In the genomic region with DNA sequence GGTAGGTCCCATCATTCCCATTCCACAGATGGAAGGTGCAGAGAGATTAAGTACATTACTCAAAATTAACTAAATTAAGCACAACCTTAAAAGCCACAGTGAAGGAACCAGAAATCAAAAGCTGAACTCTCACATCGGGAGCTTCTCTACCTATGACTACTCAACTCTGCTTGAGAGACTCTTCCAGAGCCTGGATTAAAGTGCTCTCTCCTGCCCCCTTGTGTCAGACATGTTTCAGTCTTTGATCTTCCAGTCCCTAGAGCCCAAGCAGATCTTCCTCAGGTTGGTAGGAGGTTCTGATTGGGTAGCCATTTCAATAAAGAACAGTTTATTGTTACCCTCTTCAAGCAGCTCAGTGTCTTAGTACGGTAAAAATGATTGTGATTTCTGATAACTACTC, we compare ENCODE assay signal across 1 mouse cellular context.
A peak's percentile ranks its signal among the peaks of the same experiment; 100 is the strongest.
TF ChIP-seq lines count a peak whose summit lies in the region.

No protein-coding gene starts in this region.

TF ChIP-seq in MEL, 35 proteins besides CTCF, POLR2A, EP300 and RAD21 (continued from another document):
- TF ChIP-seq GABPA (IDR thresholded peaks at IDR 0.05; ENCODE audit: low read depth, low read length) (no peak), MAX (IDR thresholded peaks at IDR 0.05; ENCODE audit: low read length) (no peak), POLR2AphosphoS2 (IDR thresholded peaks at IDR 0.05; ENCODE audit: low read length) (no peak), NRF1 (IDR thresholded peaks at IDR 0.05; ENCODE audit: insufficient read depth, low read depth, low read length, poor library complexity, severe bottlenecking) (no peak), ZC3H11A (IDR thresholded peaks at IDR 0.05; ENCODE audit: low read depth, low read length) (peak; percentile 84), JUND (IDR thresholded peaks at IDR 0.05; ENCODE audit: low read depth, low read length) (no peak), RCOR1 (IDR thresholded peaks at IDR 0.05; ENCODE audit: low read depth, low read length) (no peak), HCFC1 (IDR thresholded peaks at IDR 0.05; ENCODE audit: low read depth, low read length) (no peak), GATA1 (IDR thresholded peaks at IDR 0.05; ENCODE audit: low read depth, low read length) (no peak), MYC (IDR thresholded peaks at IDR 0.05; ENCODE audit: low read depth, low read length) (no peak), MEF2A (IDR thresholded peaks at IDR 0.05; ENCODE audit: extremely low read depth, insufficient replicate concordance, low read depth, low read length, poor library complexity, severe bottlenecking) (no peak), TCF12 (IDR thresholded peaks at IDR 0.05; ENCODE audit: low read depth, low read length) (no peak), MYB (IDR thresholded peaks at IDR 0.05; ENCODE audit: low read depth, low read length) (no peak), BHLHE40 (IDR thresholded peaks at IDR 0.05; ENCODE audit: borderline replicate concordance, low read depth, low read length) (no peak), TBP (IDR thresholded peaks at IDR 0.05; ENCODE audit: low read depth, low read length) (no peak), UBTF (IDR thresholded peaks at IDR 0.05; ENCODE audit: borderline replicate concordance, insufficient read depth, low read depth, low read length) (no peak), ZNF384 (IDR thresholded peaks at IDR 0.05; ENCODE audit: low read depth, low read length) (no peak), POLR2AphosphoS5 (IDR thresholded peaks at IDR 0.05; ENCODE audit: borderline replicate concordance, low read depth, low read length) (no peak), E2F4 (IDR thresholded peaks at IDR 0.05; ENCODE audit: borderline replicate concordance, low read depth, low read length) (no peak)
